11 mouse cellular contexts compared by ENCODE assay signal in genomic region chr15:93062213-93063131, GRCm38 (mm10).
DNase-seq lines count a peak whose midpoint lies in the region; ATAC-seq lines count a peak whose summit lies in the region.
"Had no signal": no experiment of that assay in that cellular context is flagged by ENCODE, and none has a peak within 500 bp of the region (broad histone marks: within the 10 kb centered on the region; RNA-seq: fewer than 3 reads in every experiment).

No protein-coding gene starts in this region.

- no peak overlapping the region for H3K9ac ChIP-seq in forebrain, embryonic 13.5 days
- H3K9ac ChIP-seq in midbrain, embryonic 13.5 days (replicated peaks): no peak overlapping the region
- no peak overlapping the region for H3K9ac ChIP-seq in hindbrain, embryonic 15.5 days
- H3K9ac ChIP-seq in neural tube, embryonic 14.5 days (replicated peaks; ENCODE audit: low read depth, low read length): no peak overlapping the region
- H3K9ac ChIP-seq: heart, embryonic 13.5 days; liver, embryonic 13.5 days; midbrain, embryonic 12.5 days had no signal

- peak; percentile 41; the same call in 1 of the 2 replicates for ATAC-seq in forebrain, embryonic 13.5 days
- no peak for ATAC-seq in midbrain, embryonic 13.5 days
- ATAC-seq in hindbrain, embryonic 15.5 days (ENCODE audit: low FRiP score, low read depth): peak; percentile 56
- peak; percentile 83 for ATAC-seq in neural tube, embryonic 14.5 days (ENCODE audit: low read depth)

- H3K27me3 ChIP-seq in forebrain, embryonic 13.5 days: no peaks in the 10 kb centered on the region
- H3K27me3 ChIP-seq in forebrain, embryonic 10.5 days (ENCODE audit: poor library complexity, severe bottlenecking): no peaks in the 10 kb centered on the region
- no peaks in the 10 kb centered on the region for H3K27me3 ChIP-seq in midbrain, embryonic 10.5 days (ENCODE audit: low read depth, poor library complexity, severe bottlenecking)
- H3K27me3 ChIP-seq in midbrain, embryonic 13.5 days: no peaks in the 10 kb centered on the region
- H3K27me3 ChIP-seq in hindbrain, embryonic 15.5 days: no peaks in the 10 kb centered on the region
- no peaks in the 10 kb centered on the region for H3K27me3 ChIP-seq in neural tube, embryonic 14.5 days (ENCODE audit: control insufficient read depth, insufficient read depth, low read length)
- H3K27me3 ChIP-seq: heart, embryonic 13.5 days; liver, embryonic 13.5 days; midbrain, embryonic 12.5 days had no signal

- no peak for DNase-seq in forebrain, embryonic 10.5 days (ENCODE audit: extremely low spot score, low spot score)
- no peak for DNase-seq in midbrain, embryonic 10.5 days (ENCODE audit: low spot score)
- DNase-seq in MN1 (ENCODE audit: low spot score): no peak
- no peak for DNase-seq in urinary bladder, postnatal 10 days (ENCODE audit: low spot score)
- DNase-seq: liver, embryonic 13.5 days had no signal

- H3K4me3 ChIP-seq in forebrain, embryonic 13.5 days: no peak overlapping the region
- no peak overlapping the region for H3K4me3 ChIP-seq in forebrain, embryonic 10.5 days
- no peak overlapping the region for H3K4me3 ChIP-seq in midbrain, embryonic 10.5 days
- no peak overlapping the region for H3K4me3 ChIP-seq in midbrain, embryonic 13.5 days (replicated peaks)
- H3K4me3 ChIP-seq in hindbrain, embryonic 15.5 days: no peak overlapping the region
- no peak overlapping the region for H3K4me3 ChIP-seq in neural tube, embryonic 14.5 days (ENCODE audit: low read depth, low read length)
- H3K4me3 ChIP-seq: heart, embryonic 13.5 days; liver, embryonic 13.5 days; midbrain, embryonic 12.5 days had no signal

- H3K9me3 ChIP-seq in forebrain, embryonic 13.5 days (replicated peaks): no peaks in the 10 kb centered on the region
- no peaks in the 10 kb centered on the region for H3K9me3 ChIP-seq in forebrain, embryonic 10.5 days
- no peaks in the 10 kb centered on the region for H3K9me3 ChIP-seq in midbrain, embryonic 10.5 days (replicated peaks)
- no peaks in the 10 kb centered on the region for H3K9me3 ChIP-seq in midbrain, embryonic 13.5 days
- no peaks in the 10 kb centered on the region for H3K9me3 ChIP-seq in hindbrain, embryonic 15.5 days
- no peaks in the 10 kb centered on the region for H3K9me3 ChIP-seq in neural tube, embryonic 14.5 days (ENCODE audit: control insufficient read depth, low read length)
- H3K9me3 ChIP-seq: heart, embryonic 13.5 days; liver, embryonic 13.5 days; midbrain, embryonic 12.5 days had no signal

- H3K4me1 ChIP-seq in forebrain, embryonic 13.5 days: peaks cover 11% of the 10 kb centered on the region; the same call in 1 of the 2 replicates
- H3K4me1 ChIP-seq in forebrain, embryonic 10.5 days: no peaks in the 10 kb centered on the region
- 0 out of 2 replicates have a peak, but pooled peaks cover 5% of the 10 kb centered on the region for H3K4me1 ChIP-seq in midbrain, embryonic 10.5 days
- peaks cover 6% of the 10 kb centered on the region; the same call in 1 of the 2 replicates for H3K4me1 ChIP-seq in midbrain, embryonic 13.5 days (replicated peaks)
- H3K4me1 ChIP-seq in hindbrain, embryonic 15.5 days (replicated peaks): no peaks in the 10 kb centered on the region; the same call in 1 of the 2 replicates
- peaks cover 4% of the 10 kb centered on the region for H3K4me1 ChIP-seq in neural tube, embryonic 14.5 days (ENCODE audit: control insufficient read depth, insufficient read depth, low read length)
- H3K4me1 ChIP-seq: heart, embryonic 13.5 days; liver, embryonic 13.5 days; midbrain, embryonic 12.5 days had no signal

- H3K36me3 ChIP-seq in forebrain, embryonic 13.5 days (ENCODE audit: poor library complexity, severe bottlenecking): no peaks in the 10 kb centered on the region
- H3K36me3 ChIP-seq in forebrain, embryonic 10.5 days (replicated peaks): no peaks in the 10 kb centered on the region
- no peaks in the 10 kb centered on the region for H3K36me3 ChIP-seq in midbrain, embryonic 10.5 days
- H3K36me3 ChIP-seq in midbrain, embryonic 13.5 days: no peaks in the 10 kb centered on the region
- no peaks in the 10 kb centered on the region for H3K36me3 ChIP-seq in hindbrain, embryonic 15.5 days
- no peaks in the 10 kb centered on the region for H3K36me3 ChIP-seq in neural tube, embryonic 14.5 days (ENCODE audit: control insufficient read depth, insufficient read depth, low read length)
- H3K36me3 ChIP-seq: heart, embryonic 13.5 days; liver, embryonic 13.5 days; midbrain, embryonic 12.5 days had no signal

- peak overlapping the region; percentile 7; the same call in 1 of the 2 replicates for H3K27ac ChIP-seq in forebrain, embryonic 13.5 days
- no peak overlapping the region for H3K27ac ChIP-seq in forebrain, embryonic 10.5 days
- peak overlapping the region; percentile 43 for H3K27ac ChIP-seq in midbrain, embryonic 10.5 days (replicated peaks)
- no peak overlapping the region for H3K27ac ChIP-seq in midbrain, embryonic 13.5 days
- H3K27ac ChIP-seq in hindbrain, embryonic 15.5 days (replicated peaks): 0 out of 2 replicates have a peak overlapping the region, but pooled peaks have one; percentile 12
- peak overlapping the region; percentile 7; the same call in 1 of the 2 replicates for H3K27ac ChIP-seq in neural tube, embryonic 14.5 days (ENCODE audit: low read depth, low read length)
- H3K27ac ChIP-seq: heart, embryonic 13.5 days; liver, embryonic 13.5 days; midbrain, embryonic 12.5 days had no signal

- WGBS in forebrain, embryonic 13.5 days: 59% methylated on average over 10 of the region's 10 CpGs
- WGBS in forebrain, embryonic 10.5 days: 84% methylated on average over 10 of the region's 10 CpGs
- 83% methylated on average over 10 of the region's 10 CpGs for WGBS in midbrain, embryonic 10.5 days
- 62% methylated on average over 10 of the region's 10 CpGs for WGBS in midbrain, embryonic 13.5 days
- WGBS in hindbrain, embryonic 15.5 days: 34% methylated on average over 10 of the region's 10 CpGs
- 5% methylated on average over 10 of the region's 10 CpGs for WGBS in neural tube, embryonic 14.5 days

- no peak overlapping the region for H3K4me2 ChIP-seq in forebrain, embryonic 13.5 days
- no peak overlapping the region for H3K4me2 ChIP-seq in midbrain, embryonic 13.5 days (replicated peaks)
- H3K4me2 ChIP-seq in hindbrain, embryonic 15.5 days: no peak overlapping the region
- H3K4me2 ChIP-seq in neural tube, embryonic 14.5 days (ENCODE audit: low read depth, low read length): no peak overlapping the region
- H3K4me2 ChIP-seq: heart, embryonic 13.5 days; liver, embryonic 13.5 days; midbrain, embryonic 12.5 days had no signal

Comparison
In these comparisons a context has a peak if more than half of its experiments do, and no peak if none do; other contexts are left out.
1. H3K27ac ChIP-seq: peak in forebrain, embryonic 13.5 days (single experiment), midbrain, embryonic 10.5 days (single experiment), hindbrain, embryonic 15.5 days (single experiment) and neural tube, embryonic 14.5 days (single experiment); none in forebrain, embryonic 10.5 days (single experiment) and midbrain, embryonic 13.5 days (single experiment).